Mouse (Mus musculus) intestine, postnatal 0 days (tissue): ENCODE measurements around the gene Sf3b6. TPM values are rescaled to one million over a fixed set of nuclear protein-coding genes. Genes with fewer than 3 reads are reported as not detected.
"Not testable (repeated sequence)": the region's sequence is repeated elsewhere in the genome, so short reads cannot be mapped to it uniquely, and the experiment has no call there.

Experiments used
- ATAC-seq: fragments of 200-750 bp; cut with Nextera tagmentation; 2 replicates; pipeline ENCODE4 v1.8.0; 2017; ENCODE audit warnings: mild to moderate bottlenecking, moderate TSS enrichment, moderate library complexity
- H3K27ac ChIP-seq: fragments of 300-500 bp; sonication (generic); 2 replicates; pipeline ENCODE4 v1.5.1; 2014; ENCODE audit warnings: mild to moderate bottlenecking, low read depth, low read length, moderate library complexity
- H3K27me3 ChIP-seq: fragments of 300-500 bp; sonication (generic); replicated peaks from 2 replicates; pipeline ENCODE4 v1.6.1; 2014; ENCODE audit warnings: low read length, mixed read lengths; ENCODE audit not compliant: control insufficient read depth, insufficient read depth
- H3K36me3 ChIP-seq: fragments of 300-500 bp; sonication (generic); 2 replicates; pipeline ENCODE4 v1.6.1; 2014; ENCODE audit warnings: mild to moderate bottlenecking, moderate library complexity; ENCODE audit not compliant: control insufficient read depth, insufficient read depth
- H3K4me1 ChIP-seq: fragments of 300-500 bp; sonication (generic); replicated peaks from 2 replicates; pipeline ENCODE4 v1.6.1; 2014; ENCODE audit warnings: antibody characterized with exemption, low read length, mixed read lengths; ENCODE audit not compliant: control insufficient read depth, insufficient read depth
- H3K4me2 ChIP-seq: fragments of 300-500 bp; sonication (generic); replicated peaks from 2 replicates; pipeline ENCODE4 v1.6.1; 2014; ENCODE audit warnings: low read depth, mild to moderate bottlenecking, moderate library complexity
- H3K4me3 ChIP-seq: fragments of 300-500 bp; sonication (generic); 2 replicates; pipeline ENCODE4 v1.5.1; 2014; ENCODE audit warnings: low read depth, low read length
- H3K9ac ChIP-seq: fragments of 300-500 bp; sonication (generic); 2 replicates; pipeline ENCODE4 v1.6.1; 2014; ENCODE audit warnings: mild to moderate bottlenecking, low read depth, low read length
- H3K9me3 ChIP-seq: fragments of 300-500 bp; sonication (generic); 2 replicates; pipeline ENCODE4 v1.6.1; 2016; ENCODE audit warnings: mixed run types; ENCODE audit not compliant: control insufficient read depth
- CTCF ChIP-seq: sonication (generic); IDR thresholded peaks from 2 replicates; pipeline ENCODE4 v1.5.1; 2016; ENCODE audit warnings: low read depth, mild to moderate bottlenecking, control low read depth, antibody characterized with exemption, moderate library complexity
- WGBS: fragments of 180-500 bp; shearing (Covaris S2); extraction: QIAGEN DNeasy Blood & Tissue Kit; methylation state at CpG from one replicate; pipeline ENCODE4 v1.1.7; 2014; 5-methylcytosine and 5-hydroxymethylcytosine counted together
- polyA plus RNA-seq: library from polyadenylated mRNA; unstranded; fragments of >200 nt; fragmentation: Nextera tagmentation; extraction: Ambion mirVana; gene quantifications from 2 replicates; pipeline ENCODE4 v1.2.1, GENCODE M21; 2015

The Sf3b6 gene
- polyA plus RNA-seq, 1 experiment from 2014 or later = 375 TPM

- H3K27ac ChIP-seq = no peak overlapping the region
- H3K9me3 ChIP-seq = no peaks in the 10 kb centered on the region
- TF ChIP-seq CTCF = no peak
- H3K36me3 ChIP-seq = no peaks in the 10 kb centered on the region
- 83% methylated on average over 6 of the region's 6 CpGs for WGBS
- H3K4me1 ChIP-seq = no peaks in the 10 kb centered on the region
- H3K9ac ChIP-seq = no peak overlapping the region
- ATAC-seq = no peak
- no peak overlapping the region for H3K4me2 ChIP-seq
- H3K27me3 ChIP-seq = no peaks in the 10 kb centered on the region
- H3K4me3 ChIP-seq = no peak overlapping the region
Observed at GRCm38 (mm10) chr12:4777734-4778133, 39.6 kb upstream of the Sf3b6 start.

GRCm38 (mm10) chr12:4780245-4780644 lies 37.1 kb upstream of the Sf3b6 start:
- Histone ChIP-seq H3K4me1 (no peaks in the 10 kb centered on the region), H3K27me3 (no peaks in the 10 kb centered on the region), H3K9me3 (no peaks in the 10 kb centered on the region), H3K9ac (no peak overlapping the region), H3K36me3 (no peaks in the 10 kb centered on the region), H3K27ac (no peak overlapping the region), H3K4me3 (no peak overlapping the region), H3K4me2 (no peak overlapping the region)
- 63% methylated on average over 2 of the region's 2 CpGs for WGBS
- no peak for ATAC-seq
- no peak for TF ChIP-seq CTCF

DNA sequence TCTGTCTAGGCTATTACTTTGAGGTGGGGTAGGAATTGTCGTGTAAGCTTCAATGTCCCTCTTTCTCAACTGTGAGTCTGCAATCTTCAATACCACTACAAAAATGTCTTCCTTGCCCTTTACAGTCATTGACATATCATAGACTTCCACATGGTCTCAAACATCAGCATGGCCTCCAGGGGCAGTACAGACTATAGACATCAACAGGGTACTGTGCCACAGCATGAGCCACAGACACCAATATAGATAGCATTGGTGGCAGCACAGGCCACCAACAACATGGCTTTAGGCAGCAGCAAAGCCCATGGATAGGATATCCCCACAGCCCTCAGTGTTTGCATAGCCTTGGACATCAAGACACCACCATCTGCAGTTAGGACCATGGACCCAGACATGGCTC lies 36.1 kb upstream of the Sf3b6 start:
- ATAC-seq = no peak
- TF ChIP-seq CTCF = peak; percentile 42
- 81% methylated on average over 1 of the region's 1 CpGs for WGBS
- Histone ChIP-seq H3K4me3 (no peak overlapping the region), H3K36me3 (no peaks in the 10 kb centered on the region), H3K9ac (no peak overlapping the region), H3K9me3 (no peaks in the 10 kb centered on the region), H3K27ac (no peak overlapping the region), H3K4me2 (no peak overlapping the region), H3K4me1 (no peaks in the 10 kb centered on the region), H3K27me3 (no peaks in the 10 kb centered on the region)

DNA sequence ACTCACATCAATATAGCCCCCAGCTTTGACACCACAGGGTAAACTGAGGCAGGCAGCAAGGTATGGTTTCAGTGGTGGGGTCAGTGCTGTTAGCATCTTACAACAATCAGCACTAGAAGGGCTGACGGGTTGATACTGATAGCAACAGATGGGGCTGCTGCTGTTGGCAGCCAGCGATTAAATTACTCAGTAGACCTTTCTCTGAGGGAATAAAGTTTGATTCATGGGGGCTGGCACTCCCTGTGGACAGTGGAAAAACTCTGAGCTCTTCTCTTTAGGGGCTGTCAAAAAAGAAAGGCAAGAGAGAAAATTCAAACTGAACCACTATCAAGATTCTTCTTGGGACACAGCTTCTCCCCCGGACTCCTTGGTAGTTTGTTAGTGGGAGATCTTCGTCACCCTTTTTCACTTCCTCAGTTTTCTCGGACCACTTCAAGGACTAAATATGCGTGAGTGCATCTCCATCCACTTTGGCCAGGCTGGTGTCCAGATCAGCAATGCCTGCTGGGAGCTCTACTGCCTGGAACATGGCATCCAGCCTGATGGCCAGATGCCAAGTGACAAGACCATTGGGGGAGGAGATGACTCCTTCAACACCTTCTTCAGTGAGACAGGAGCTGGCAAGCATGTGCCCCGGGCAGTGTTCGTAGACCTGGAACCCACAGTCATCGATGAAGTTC lies 35.5 kb upstream of the Sf3b6 start:
- not testable (repeated sequence) for H3K4me1 ChIP-seq, H3K4me2 ChIP-seq, H3K4me3 ChIP-seq, H3K27me3 ChIP-seq, ATAC-seq, H3K27ac ChIP-seq, H3K9me3 ChIP-seq, H3K36me3 ChIP-seq, H3K9ac ChIP-seq
- 86% methylated on average over 8 of the region's 9 CpGs for WGBS

- ATAC-seq = no peak
- Histone ChIP-seq H3K27me3 (no peaks in the 10 kb centered on the region), H3K9me3 (no peaks in the 10 kb centered on the region), H3K36me3 (no peaks in the 10 kb centered on the region), H3K4me2 (no peak overlapping the region), H3K4me1 (no peaks in the 10 kb centered on the region), H3K27ac (no peak overlapping the region), H3K9ac (no peak overlapping the region), H3K4me3 (no peak overlapping the region)
- no peak for TF ChIP-seq CTCF
- 47% methylated on average over 5 of the region's 5 CpGs for WGBS
Observed at GRCm38 (mm10) chr12:4783598-4783997, 33.7 kb upstream of the Sf3b6 start.

DNA sequence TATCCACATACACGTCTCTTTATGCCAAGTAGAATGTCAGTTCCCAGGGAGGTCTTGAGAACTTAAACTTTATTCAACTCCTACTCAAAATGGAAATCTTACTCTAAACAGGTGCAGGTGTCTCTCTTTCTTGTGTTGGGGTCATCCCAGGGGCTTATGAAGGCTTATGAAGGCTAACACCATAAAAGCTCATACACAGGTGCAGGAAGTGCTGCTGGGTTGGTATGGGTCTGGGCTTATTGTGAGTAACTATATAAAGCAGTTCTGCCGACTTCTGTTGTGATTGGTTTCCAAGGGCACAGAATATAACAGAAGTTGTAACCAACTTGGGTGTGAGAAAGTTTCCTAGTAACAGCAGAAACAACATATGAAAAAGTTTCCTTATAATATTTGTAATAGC lies 32.9 kb upstream of the Sf3b6 start:
- Histone ChIP-seq H3K4me2 (no peak overlapping the region), H3K27me3 (no peaks in the 10 kb centered on the region), H3K36me3 (no peaks in the 10 kb centered on the region), H3K9me3 (no peaks in the 10 kb centered on the region), H3K27ac (no peak overlapping the region), H3K4me1 (no peaks in the 10 kb centered on the region), H3K4me3 (no peak overlapping the region), H3K9ac (no peak overlapping the region)
- no peak for ATAC-seq
- 81% methylated on average over 2 of the region's 2 CpGs for WGBS
- no peak for TF ChIP-seq CTCF

GRCm38 (mm10) chr12:4788128-4788527 lies 29.2 kb upstream of the Sf3b6 start:
- not testable (repeated sequence) for H3K4me1 ChIP-seq, H3K36me3 ChIP-seq, H3K27ac ChIP-seq, H3K4me3 ChIP-seq, H3K27me3 ChIP-seq, H3K9ac ChIP-seq, H3K4me2 ChIP-seq, H3K9me3 ChIP-seq, ATAC-seq
- 94% methylated on average over 25 of the region's 25 CpGs for whole genome bisulfite sequencing
